Comparison of ENCODE assay signal across 16 mouse cellular contexts in the genomic region with DNA sequence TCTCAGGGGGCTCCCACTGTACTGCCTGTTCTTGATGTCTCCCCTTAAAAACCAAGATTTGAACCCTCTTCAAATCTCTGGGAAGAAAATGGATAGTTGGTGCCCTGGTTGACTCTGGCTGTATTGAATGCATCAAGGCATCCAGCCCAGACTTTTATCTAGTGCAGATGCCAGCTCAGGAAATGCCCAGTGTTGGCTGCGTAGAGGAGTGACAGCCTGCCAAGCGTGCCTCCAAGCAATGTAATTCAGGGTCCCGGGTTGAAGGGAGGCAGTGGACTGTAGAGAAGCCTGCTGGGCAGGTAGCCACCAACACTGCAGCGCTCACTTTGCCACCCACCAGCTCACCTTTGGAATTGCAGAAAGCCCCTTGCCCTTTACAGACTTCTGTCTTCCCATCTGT.
DNase-seq lines count a peak whose midpoint lies in the region; ATAC-seq and TF ChIP-seq lines count a peak whose summit lies in the region.
"Had no signal": no experiment of that assay in that cellular context is flagged by ENCODE, and none has a peak within 500 bp of the region (broad histone marks: within the 10 kb centered on the region; RNA-seq: fewer than 3 reads in every experiment).

No protein-coding gene starts in this region.

- no peak overlapping the region for H3K4me3 ChIP-seq in heart, embryonic 12.5 days
- H3K4me3 ChIP-seq in midbrain, postnatal 0 days (ENCODE audit: low read depth, low read length) = no peak overlapping the region
- H3K4me3 ChIP-seq in midbrain, embryonic 10.5 days = no peak overlapping the region
- no peak overlapping the region for H3K4me3 ChIP-seq in neural tube, embryonic 15.5 days (replicated peaks)
- H3K4me3 ChIP-seq: heart, adult 2 months; liver, embryonic 13.5 days had no signal

- peaks cover 16% of the 10 kb centered on the region for H3K4me1 ChIP-seq in heart, embryonic 12.5 days (replicated peaks)
- H3K4me1 ChIP-seq in midbrain, postnatal 0 days (ENCODE audit: insufficient read depth, low read length) = no peaks in the 10 kb centered on the region
- H3K4me1 ChIP-seq in midbrain, embryonic 10.5 days = peaks cover 32% of the 10 kb centered on the region
- peaks cover 23% of the 10 kb centered on the region for H3K4me1 ChIP-seq in neural tube, embryonic 15.5 days
- H3K4me1 ChIP-seq: liver, embryonic 13.5 days had no signal

- intact Hi-C loops in heart, postnatal 14 days (cut with DNase I) = no loop called here

- no peak overlapping the region for H3K4me2 ChIP-seq in heart, embryonic 12.5 days
- H3K4me2 ChIP-seq in midbrain, postnatal 0 days (ENCODE audit: low read depth, low read length, poor library complexity, severe bottlenecking) = no peak overlapping the region
- H3K4me2 ChIP-seq in neural tube, embryonic 15.5 days = no peak overlapping the region
- H3K4me2 ChIP-seq: liver, embryonic 13.5 days had no signal

- WGBS in heart, embryonic 12.5 days = 65% methylated on average over 4 of the region's 4 CpGs
- 38% methylated on average over 4 of the region's 4 CpGs for WGBS in midbrain, postnatal 0 days
- WGBS in midbrain, embryonic 10.5 days = 67% methylated on average over 4 of the region's 4 CpGs
- WGBS in neural tube, embryonic 15.5 days = 33% methylated on average over 4 of the region's 4 CpGs

- no peaks in the 10 kb centered on the region for H3K36me3 ChIP-seq in heart, embryonic 12.5 days
- H3K36me3 ChIP-seq in midbrain, postnatal 0 days (ENCODE audit: insufficient read depth, low read length) = no peaks in the 10 kb centered on the region
- H3K36me3 ChIP-seq in midbrain, embryonic 10.5 days = no peaks in the 10 kb centered on the region
- no peaks in the 10 kb centered on the region for H3K36me3 ChIP-seq in neural tube, embryonic 15.5 days
- H3K36me3 ChIP-seq: liver, embryonic 13.5 days had no signal

- ATAC-seq in heart, embryonic 12.5 days (ENCODE audit: insufficient number of reproducible peaks, low FRiP score) = no peak
- no peak; the same call in 1 of the 2 replicates for ATAC-seq in midbrain, postnatal 0 days (ENCODE audit: low FRiP score)
- peak; percentile 70; the same call in 1 of the 2 replicates for ATAC-seq in neural tube, embryonic 15.5 days (ENCODE audit: low FRiP score)
- ATAC-seq in activated CD4-positive, CD25-positive, alpha-beta regulatory T cell, adult 4 months = no peak
- ATAC-seq: inflammation-experienced regulatory T-cells, adult 6 months; Patski had no signal

- H3K27ac ChIP-seq in heart, embryonic 12.5 days (ENCODE audit: poor library complexity, severe bottlenecking) = no peak overlapping the region
- no peak overlapping the region for H3K27ac ChIP-seq in midbrain, postnatal 0 days (ENCODE audit: low read depth, low read length)
- H3K27ac ChIP-seq in midbrain, embryonic 10.5 days (replicated peaks) = no peak overlapping the region
- H3K27ac ChIP-seq in neural tube, embryonic 15.5 days (replicated peaks) = no peak overlapping the region
- H3K27ac ChIP-seq: heart, adult 2 months; kidney, postnatal 0 days; liver, embryonic 13.5 days; stomach, postnatal 0 days had no signal

- DNase-seq in cerebellum, adult 18-20 months = peak; percentile 30 to 36
- DNase-seq in cerebellum, adult 11 months = no peak
- peak; percentile 40 to 63 for DNase-seq in heart, postnatal 14 days
- DNase-seq in midbrain, postnatal 0 days (ENCODE audit: low spot score) = peak; percentile 73
- no peak for DNase-seq in midbrain, embryonic 10.5 days (ENCODE audit: low spot score)
- DNase-seq: liver, embryonic 13.5 days; lung, postnatal 10 days; thymus, postnatal 36 days had no signal

- no peaks in the 10 kb centered on the region for H3K9me3 ChIP-seq in heart, embryonic 12.5 days (replicated peaks)
- no peaks in the 10 kb centered on the region for H3K9me3 ChIP-seq in midbrain, postnatal 0 days (ENCODE audit: low read length)
- H3K9me3 ChIP-seq in midbrain, embryonic 10.5 days (replicated peaks) = no peaks in the 10 kb centered on the region
- no peaks in the 10 kb centered on the region for H3K9me3 ChIP-seq in neural tube, embryonic 15.5 days (replicated peaks)
- H3K9me3 ChIP-seq: liver, embryonic 13.5 days had no signal

- no peak overlapping the region for H3K9ac ChIP-seq in heart, embryonic 12.5 days
- no peak overlapping the region for H3K9ac ChIP-seq in midbrain, postnatal 0 days (replicated peaks; ENCODE audit: low read length, poor library complexity, severe bottlenecking)
- no peak overlapping the region for H3K9ac ChIP-seq in neural tube, embryonic 15.5 days (replicated peaks)
- H3K9ac ChIP-seq: liver, embryonic 13.5 days had no signal

- peaks cover 50% of the 10 kb centered on the region for H3K27me3 ChIP-seq in heart, embryonic 12.5 days (replicated peaks)
- H3K27me3 ChIP-seq in midbrain, postnatal 0 days (ENCODE audit: insufficient read depth, low read length) = peaks cover 75% of the 10 kb centered on the region
- peaks cover 100% of the 10 kb centered on the region for H3K27me3 ChIP-seq in midbrain, embryonic 10.5 days (ENCODE audit: low read depth, poor library complexity, severe bottlenecking)
- H3K27me3 ChIP-seq in neural tube, embryonic 15.5 days (replicated peaks) = peaks cover 84% of the 10 kb centered on the region
- H3K27me3 ChIP-seq: Patski had no signal

- no peak for TF ChIP-seq CTCF in midbrain, postnatal 0 days (IDR thresholded peaks at IDR 0.05)

Comparison
In these comparisons a context has a peak if more than half of its experiments do, and no peak if none do; other contexts are left out.
1. DNase-seq: peak in cerebellum, adult 18-20 months (2 of 2), heart, postnatal 14 days (2 of 2) and midbrain, postnatal 0 days (single experiment); none in cerebellum, adult 11 months (single experiment) and midbrain, embryonic 10.5 days (single experiment).